Mouse (Mus musculus) splenic B cell, adult 2 months (primary cell): ENCODE results near the gene Itih1.

ENCODE experiments used
- DNase-seq: peaks from one replicate; pipeline ENCODE4 v3.0.0-alpha.2; 2011; ENCODE audit warnings: low read depth, low spot score
- H3K27me3 ChIP-seq: 2 replicates; pipeline ENCODE4 v1.6.1; 2012; ENCODE audit warnings: mild to moderate bottlenecking, low read length, moderate library complexity, mixed read lengths; ENCODE audit not compliant: control insufficient read depth, poor library complexity, insufficient read depth, severe bottlenecking
- H3K36me3 ChIP-seq: 2 replicates; pipeline ENCODE4 v1.6.1; 2012; ENCODE audit warnings: mild to moderate bottlenecking, low read length, moderate library complexity, mixed read lengths; ENCODE audit not compliant: control insufficient read depth, poor library complexity, insufficient read depth, severe bottlenecking

Itih1 gene

GRCm38 (mm10) chr14:30923375-30924105 lies 19.5 kb downstream of the Itih1 start, which contains the start of gene Itih3:
Itih3 (minus strand) TSS chr14:30923760.
- H3K27me3 ChIP-seq: no peaks in the 10 kb centered on the region
- no peak for DNase-seq

DNA sequence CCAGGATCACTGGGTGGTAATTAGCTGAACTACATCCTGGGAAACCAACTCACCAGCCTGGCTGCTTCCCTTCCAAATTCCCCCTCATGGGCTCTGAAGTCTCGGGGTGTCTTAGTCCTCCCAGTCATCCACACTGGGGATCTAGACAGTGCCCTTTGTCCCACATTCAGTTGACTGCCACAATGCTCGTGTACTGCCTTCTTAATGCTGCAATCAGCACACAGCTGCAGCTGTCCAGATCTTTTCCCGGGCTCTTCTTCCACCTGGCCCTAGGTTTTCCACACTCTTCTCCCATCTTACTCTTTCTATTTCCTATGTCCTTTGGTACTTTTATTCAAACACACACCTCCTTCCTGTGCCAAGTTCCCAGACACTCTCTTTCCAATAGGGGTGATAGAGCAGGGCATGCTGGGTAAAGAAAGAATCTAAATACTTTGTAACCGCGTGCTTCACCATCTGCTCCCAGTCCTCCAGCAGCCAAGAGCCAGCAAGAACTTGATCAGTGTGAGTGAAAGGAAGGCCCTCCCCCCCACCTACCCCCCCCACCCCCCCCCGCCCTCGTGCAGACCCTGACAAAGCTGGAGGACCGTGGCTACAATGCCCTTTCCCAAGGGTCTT lies 20.9 kb downstream of the Itih1 start:
- H3K36me3 ChIP-seq: no peaks in the 10 kb centered on the region
- no peak for DNase-seq
- H3K27me3 ChIP-seq: no peaks in the 10 kb centered on the region

More at GRCm38 (mm10) chr14:30923375-30924105, 19.5 kb downstream of the Itih1 start, which contains the start of gene Itih3:
- no peaks in the 10 kb centered on the region for H3K36me3 ChIP-seq

GRCm38 (mm10) chr14:30916516-30916915 lies 26.6 kb downstream of the Itih1 start:
- Histone ChIP-seq H3K27me3 (no peaks in the 10 kb centered on the region), H3K36me3 (no peaks in the 10 kb centered on the region)
- no peak for DNase-seq

- DNase-seq: no peak
- H3K27me3 ChIP-seq: no peaks in the 10 kb centered on the region
Measured at GRCm38 (mm10) chr14:30913404-30913803, 29.7 kb downstream of the Itih1 start.

GRCm38 (mm10) chr14:30912641-30913040 lies 30.4 kb downstream of the Itih1 start:
- H3K36me3 ChIP-seq: no peaks in the 10 kb centered on the region
- DNase-seq: no peak
- no peaks in the 10 kb centered on the region for H3K27me3 ChIP-seq

More at GRCm38 (mm10) chr14:30913404-30913803, 29.7 kb downstream of the Itih1 start:
- no peaks in the 10 kb centered on the region for H3K36me3 ChIP-seq

- no peaks in the 10 kb centered on the region for H3K36me3 ChIP-seq
- no peak for DNase-seq
- H3K27me3 ChIP-seq: no peaks in the 10 kb centered on the region
Measured at GRCm38 (mm10) chr14:30911141-30911540, 31.9 kb downstream of the Itih1 start.

DNA sequence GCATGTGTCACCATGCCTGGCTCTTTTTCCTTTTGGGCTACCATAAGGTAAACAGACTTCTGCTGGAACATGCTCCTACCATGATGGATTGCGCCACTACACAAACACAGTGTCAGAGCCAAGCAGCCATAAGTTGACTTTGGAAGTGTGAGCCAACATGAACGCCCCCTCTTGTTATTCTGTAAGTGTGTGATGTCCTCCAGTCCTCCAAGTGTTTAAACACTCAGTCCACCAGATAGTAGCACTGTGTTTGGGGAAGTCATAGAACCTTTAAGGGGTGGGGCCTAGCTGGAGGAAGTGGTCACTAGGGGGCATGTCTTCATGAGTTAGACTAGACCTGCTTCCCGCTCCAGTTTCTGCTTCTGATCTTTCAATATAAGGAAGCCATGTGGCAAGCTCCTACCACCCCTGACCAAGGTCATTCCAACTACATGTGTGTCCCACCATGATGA lies 35.2 kb downstream of the Itih1 start:
- Histone ChIP-seq H3K36me3 (no peaks in the 10 kb centered on the region), H3K27me3 (no peaks in the 10 kb centered on the region)
- peak; percentile 54 for DNase-seq

GRCm38 (mm10) chr14:30906001-30906400 lies 37.1 kb downstream of the Itih1 start:
- DNase-seq: no peak
- H3K27me3 ChIP-seq: no peaks in the 10 kb centered on the region
- no peaks in the 10 kb centered on the region for H3K36me3 ChIP-seq

GRCm38 (mm10) chr14:30904307-30904706 lies 38.8 kb downstream of the Itih1 start:
- no peak for DNase-seq
- no peaks in the 10 kb centered on the region for H3K27me3 ChIP-seq
- no peaks in the 10 kb centered on the region for H3K36me3 ChIP-seq

DNA sequence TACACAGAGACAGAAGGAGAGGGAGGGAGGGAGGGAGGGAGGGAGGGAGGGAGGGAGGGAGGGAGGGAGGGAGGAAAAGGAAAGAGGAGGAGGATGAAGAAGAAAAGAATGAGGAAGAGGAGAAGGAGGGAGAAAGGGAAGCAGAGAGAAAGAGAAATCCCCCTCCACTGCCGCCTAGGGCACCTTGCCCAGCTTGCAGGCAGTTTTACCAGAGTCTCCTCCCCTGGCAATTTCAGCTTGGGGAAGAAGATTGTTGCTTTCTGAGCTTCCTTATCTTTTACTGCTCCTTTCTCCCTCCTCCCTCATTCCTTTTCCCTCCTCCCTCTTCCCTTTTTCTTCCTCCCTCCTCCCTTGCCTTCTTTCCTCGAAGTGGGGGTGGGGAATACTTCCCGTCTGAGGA lies 40.1 kb downstream of the Itih1 start:
- Histone ChIP-seq H3K27me3 (no peaks in the 10 kb centered on the region), H3K36me3 (no peaks in the 10 kb centered on the region)
- no peak for DNase-seq

GRCm38 (mm10) chr14:30902628-30903027 lies 40.5 kb downstream of the Itih1 start:
- H3K27me3 ChIP-seq: no peaks in the 10 kb centered on the region
- no peak for DNase-seq
- H3K36me3 ChIP-seq: no peaks in the 10 kb centered on the region

GRCm38 (mm10) chr14:30899972-30900371 lies 43.1 kb downstream of the Itih1 start:
- no peak for DNase-seq
- Histone ChIP-seq H3K27me3 (no peaks in the 10 kb centered on the region), H3K36me3 (no peaks in the 10 kb centered on the region)

- no peaks in the 10 kb centered on the region for H3K36me3 ChIP-seq
- DNase-seq: peak; percentile 7
Measured at GRCm38 (mm10) chr14:30888271-30888732, 54.8 kb downstream of the Itih1 start.

DNA sequence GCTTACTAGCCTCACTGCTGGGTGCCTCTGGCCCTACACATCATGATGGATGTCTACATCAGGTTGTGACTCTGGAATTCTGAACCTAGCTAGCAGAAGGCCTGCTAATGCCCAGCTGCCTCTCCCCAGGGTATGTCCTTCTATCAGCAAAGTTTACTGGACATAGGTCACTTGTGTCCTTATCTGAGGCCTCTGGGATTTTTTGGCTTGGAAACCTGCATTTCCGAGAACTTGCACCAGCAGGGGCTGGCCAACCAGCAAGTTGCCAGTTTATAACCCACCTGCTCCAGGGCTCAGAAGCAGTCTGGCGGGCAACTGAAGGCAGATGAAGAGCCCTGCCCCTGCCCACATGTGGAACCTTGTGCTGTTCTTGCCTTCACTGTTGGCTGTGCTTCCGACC lies 56.9 kb downstream of the Itih1 start, which contains the start of gene Itih4:
Gene Itih4 (plus strand): TSS at position 273 of the 400 bp plus-strand sequence.
- no peaks in the 10 kb centered on the region for H3K27me3 ChIP-seq
- no peaks in the 10 kb centered on the region for H3K36me3 ChIP-seq
- DNase-seq: no peak

More at GRCm38 (mm10) chr14:30888271-30888732, 54.8 kb downstream of the Itih1 start:
- no peaks in the 10 kb centered on the region for H3K27me3 ChIP-seq

GRCm38 (mm10) chr14:30885298-30885697 lies 57.8 kb downstream of the Itih1 start:
- no peaks in the 10 kb centered on the region for H3K27me3 ChIP-seq
- no peaks in the 10 kb centered on the region for H3K36me3 ChIP-seq
- DNase-seq: no peak
